Mouse (Mus musculus): ENCODE data around the gene Polr3e. TPM values are rescaled to one million over a fixed set of nuclear protein-coding genes. Genes with fewer than 3 reads are reported as not detected.

Polr3e gene
- polyA plus RNA-seq, 1 experiment from 2014 or later = 28.0 TPM

GRCm38 (mm10) chr7:120982968-120983367 is 65.4 kb downstream of the Polr3e start:
- Histone ChIP-seq H3K27ac (no peak overlapping the region), H3K36me3 (no peaks in the 10 kb centered on the region), H3K4me3 (peak overlapping the region; percentile 92), H3K9ac (peak overlapping the region; percentile 69), H3K4me1 (peaks cover 8% of the 10 kb centered on the region), H3K27me3 (replicated peaks) (no peaks in the 10 kb centered on the region), H3K9me3 (no peaks in the 10 kb centered on the region), H3K4me2 (replicated peaks) (peak overlapping the region; percentile 67)
- peak; percentile 8; the same call in 1 of the 2 replicates for ATAC-seq (ENCODE audit: low FRiP score, low read depth)
- 15% methylated on average over 7 of the region's 7 CpGs for WGBS

GRCm38 (mm10) chr7:120991191-120991590 is 73.6 kb downstream of the Polr3e start:
- Histone ChIP-seq H3K4me3 (no peak overlapping the region), H3K27ac (no peak overlapping the region), H3K36me3 (no peaks in the 10 kb centered on the region), H3K27me3 (replicated peaks) (no peaks in the 10 kb centered on the region), H3K4me2 (replicated peaks) (no peak overlapping the region), H3K4me1 (no peaks in the 10 kb centered on the region), H3K9ac (no peak overlapping the region), H3K9me3 (no peaks in the 10 kb centered on the region)
- 81% methylated on average over 8 of the region's 8 CpGs for WGBS
- ATAC-seq (ENCODE audit: low FRiP score, low read depth) = no peak

Other genes with a start within 250 kb of the Polr3e start
- gene Pdzd9, start 247.4 kb upstream of the Polr3e start, polyA plus RNA-seq (2016; fragmentation: Nextera tagmentation; extraction: Ambion mirVana) = 0.22 and 0.46 TPM in 2 replicates
- gene Mosmo, start 240.1 kb upstream of the Polr3e start, polyA plus RNA-seq (2016; fragmentation: Nextera tagmentation; extraction: Ambion mirVana) = 14.8 and 16.6 TPM in 2 replicates
- 0.28 and 0.50 TPM in 2 replicates for gene Vwa3a, start 178.4 kb upstream of the Polr3e start, polyA plus RNA-seq (2016; fragmentation: Nextera tagmentation; extraction: Ambion mirVana)
- not detected in 2 replicates for gene Gm5737, start 105.4 kb upstream of the Polr3e start, polyA plus RNA-seq (2016; fragmentation: Nextera tagmentation; extraction: Ambion mirVana)
- 21.1 and 22.2 TPM in 2 replicates for gene Eef2k, start 74.9 kb upstream of the Polr3e start, polyA plus RNA-seq (2016; fragmentation: Nextera tagmentation; extraction: Ambion mirVana)
- gene Cdr2, start 64.6 kb downstream of the Polr3e start, polyA plus RNA-seq (2016; fragmentation: Nextera tagmentation; extraction: Ambion mirVana) = 17.0 and 18.8 TPM in 2 replicates
- 0.20 TPM in 1 of 2 replicates, not detected in the other for gene Mfsd13b, start 64.8 kb downstream of the Polr3e start, polyA plus RNA-seq (2016; fragmentation: Nextera tagmentation; extraction: Ambion mirVana)
- 219 and 227 TPM in 2 replicates for gene Mettl9, start 116.7 kb downstream of the Polr3e start, polyA plus RNA-seq (2016; fragmentation: Nextera tagmentation; extraction: Ambion mirVana)
- 0.79 and 1.2 TPM in 2 replicates for gene Igsf6, start 156.8 kb downstream of the Polr3e start, polyA plus RNA-seq (2016; fragmentation: Nextera tagmentation; extraction: Ambion mirVana)
- 0.18 and 0.22 TPM in 2 replicates for gene Otoa, start 163.9 kb downstream of the Polr3e start, polyA plus RNA-seq (2016; fragmentation: Nextera tagmentation; extraction: Ambion mirVana)

All from neural tube, embryonic 12.5 days (tissue).